Mouse (Mus musculus): Measurements from ENCODE around the gene Cadps. TPM values are rescaled to one million over a fixed set of nuclear protein-coding genes. Genes with fewer than 3 reads are reported as not detected.

Gene Cadps
- polyA plus RNA-seq, 1 experiment = 6.0 TPM

DNA sequence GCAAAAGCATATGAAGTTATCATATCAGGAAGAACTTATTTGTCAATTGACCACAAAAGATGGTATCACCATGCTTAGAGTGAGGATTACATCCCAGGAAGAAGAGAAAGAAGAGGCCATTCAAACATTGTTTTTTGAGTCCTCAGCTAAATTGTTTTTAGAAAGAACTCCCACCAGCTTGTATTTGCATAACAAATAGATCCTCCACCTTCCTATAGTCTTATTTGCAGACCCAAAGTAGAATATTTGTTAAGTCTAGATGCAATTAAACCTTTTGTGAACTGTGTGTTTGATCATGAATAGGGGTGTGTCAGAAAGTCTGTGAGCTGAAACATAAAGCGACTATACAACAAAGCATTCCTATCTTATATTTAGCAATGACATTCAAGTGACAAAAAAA lies 15.0 kb upstream of the Cadps start:
- Histone ChIP-seq H3K27me3 (ENCODE audit: control insufficient read depth, insufficient read depth, low read length) (no peaks in the 10 kb centered on the region), H3K27ac (ENCODE audit: control insufficient read depth, insufficient read depth, low read length) (no peak overlapping the region), H3K36me3 (ENCODE audit: control insufficient read depth, insufficient read depth, low read length) (no peaks in the 10 kb centered on the region), H3K4me3 (ENCODE audit: control insufficient read depth, insufficient read depth, low read length) (no peak overlapping the region), H3K4me1 (replicated peaks; ENCODE audit: control insufficient read depth, insufficient read depth, low read length) (no peaks in the 10 kb centered on the region)
- WGBS = 51% methylated on average over 1 of the region's 1 CpGs
- DNase-seq = no peak
- TF ChIP-seq POLR2A (IDR thresholded peaks at IDR 0.05; ENCODE audit: control insufficient read depth, extremely low read depth, insufficient read depth, low read length, poor library complexity) (no peak), CTCF (IDR thresholded peaks at IDR 0.05; ENCODE audit: borderline replicate concordance, control insufficient read depth, extremely low read depth, insufficient read depth, low read length, poor library complexity) (no peak)

GRCm38 (mm10) chr14:12823781-12824180 lies 902 bp upstream of the Cadps start:
- Histone ChIP-seq H3K27ac (ENCODE audit: control insufficient read depth, insufficient read depth, low read length) (no peak overlapping the region), H3K4me1 (replicated peaks; ENCODE audit: control insufficient read depth, insufficient read depth, low read length) (no peaks in the 10 kb centered on the region), H3K36me3 (ENCODE audit: control insufficient read depth, insufficient read depth, low read length) (no peaks in the 10 kb centered on the region), H3K4me3 (ENCODE audit: control insufficient read depth, insufficient read depth, low read length) (no peak overlapping the region), H3K27me3 (ENCODE audit: control insufficient read depth, insufficient read depth, low read length) (no peaks in the 10 kb centered on the region)
- no peak for DNase-seq
- WGBS = 16% methylated on average over 6 of the region's 6 CpGs
- TF ChIP-seq POLR2A (IDR thresholded peaks at IDR 0.05; ENCODE audit: control insufficient read depth, extremely low read depth, insufficient read depth, low read length, poor library complexity) (no peak), CTCF (IDR thresholded peaks at IDR 0.05; ENCODE audit: borderline replicate concordance, control insufficient read depth, extremely low read depth, insufficient read depth, low read length, poor library complexity) (no peak)

- TF ChIP-seq CTCF (IDR thresholded peaks at IDR 0.05; ENCODE audit: borderline replicate concordance, control insufficient read depth, extremely low read depth, insufficient read depth, low read length, poor library complexity) (no peak), POLR2A (IDR thresholded peaks at IDR 0.05; ENCODE audit: control insufficient read depth, extremely low read depth, insufficient read depth, low read length, poor library complexity) (no peak)
- H3K27me3 ChIP-seq (ENCODE audit: control insufficient read depth, insufficient read depth, low read length) = no peaks in the 10 kb centered on the region
- no peaks in the 10 kb centered on the region for H3K4me1 ChIP-seq (replicated peaks; ENCODE audit: control insufficient read depth, insufficient read depth, low read length)
- WGBS = 4% methylated on average over 57 of the region's 58 CpGs
- H3K4me3 ChIP-seq (ENCODE audit: control insufficient read depth, insufficient read depth, low read length) = no peak overlapping the region
- no peak overlapping the region for H3K27ac ChIP-seq (ENCODE audit: control insufficient read depth, insufficient read depth, low read length)
- H3K36me3 ChIP-seq (ENCODE audit: control insufficient read depth, insufficient read depth, low read length) = no peaks in the 10 kb centered on the region
- DNase-seq = peak; percentile 1
Measured at GRCm38 (mm10) chr14:12821831-12822490, 918 bp downstream of the Cadps start.

- TF ChIP-seq POLR2A (IDR thresholded peaks at IDR 0.05; ENCODE audit: control insufficient read depth, extremely low read depth, insufficient read depth, low read length, poor library complexity) (no peak), CTCF (IDR thresholded peaks at IDR 0.05; ENCODE audit: borderline replicate concordance, control insufficient read depth, extremely low read depth, insufficient read depth, low read length, poor library complexity) (no peak)
- no peaks in the 10 kb centered on the region for H3K4me1 ChIP-seq (replicated peaks; ENCODE audit: control insufficient read depth, insufficient read depth, low read length)
- WGBS = 9% methylated on average over 13 of the region's 13 CpGs
- DNase-seq = no peak
- no peak overlapping the region for H3K27ac ChIP-seq (ENCODE audit: control insufficient read depth, insufficient read depth, low read length)
- H3K4me3 ChIP-seq (ENCODE audit: control insufficient read depth, insufficient read depth, low read length) = no peak overlapping the region
- no peaks in the 10 kb centered on the region for H3K27me3 ChIP-seq (ENCODE audit: control insufficient read depth, insufficient read depth, low read length)
- no peaks in the 10 kb centered on the region for H3K36me3 ChIP-seq (ENCODE audit: control insufficient read depth, insufficient read depth, low read length)
Measured at GRCm38 (mm10) chr14:12821156-12821813, 1.6 kb downstream of the Cadps start.

- WGBS = 88% methylated on average over 1 of the region's 1 CpGs
Measured at GRCm38 (mm10) chr14:12820149-12820548, 2.7 kb downstream of the Cadps start.

GRCm38 (mm10) chr14:12818442-12818841 lies 4.4 kb downstream of the Cadps start:
- no peak for DNase-seq
- 90% methylated on average over 1 of the region's 1 CpGs for WGBS

More at GRCm38 (mm10) chr14:12820149-12820548, 2.7 kb downstream of the Cadps start:
- no peak overlapping the region for H3K4me3 ChIP-seq (ENCODE audit: control insufficient read depth, insufficient read depth, low read length)
- H3K27me3 ChIP-seq (ENCODE audit: control insufficient read depth, insufficient read depth, low read length) = no peaks in the 10 kb centered on the region
- H3K27ac ChIP-seq (ENCODE audit: control insufficient read depth, insufficient read depth, low read length) = no peak overlapping the region
- H3K4me1 ChIP-seq (replicated peaks; ENCODE audit: control insufficient read depth, insufficient read depth, low read length) = no peaks in the 10 kb centered on the region
- TF ChIP-seq CTCF (IDR thresholded peaks at IDR 0.05; ENCODE audit: borderline replicate concordance, control insufficient read depth, extremely low read depth, insufficient read depth, low read length, poor library complexity) (no peak), POLR2A (IDR thresholded peaks at IDR 0.05; ENCODE audit: control insufficient read depth, extremely low read depth, insufficient read depth, low read length, poor library complexity) (no peak)
- H3K36me3 ChIP-seq (ENCODE audit: control insufficient read depth, insufficient read depth, low read length) = no peaks in the 10 kb centered on the region
- DNase-seq = no peak

More at GRCm38 (mm10) chr14:12818442-12818841, 4.4 kb downstream of the Cadps start:
- Histone ChIP-seq H3K27ac (ENCODE audit: control insufficient read depth, insufficient read depth, low read length) (no peak overlapping the region), H3K4me1 (replicated peaks; ENCODE audit: control insufficient read depth, insufficient read depth, low read length) (no peaks in the 10 kb centered on the region), H3K27me3 (ENCODE audit: control insufficient read depth, insufficient read depth, low read length) (no peaks in the 10 kb centered on the region), H3K4me3 (ENCODE audit: control insufficient read depth, insufficient read depth, low read length) (no peak overlapping the region), H3K36me3 (ENCODE audit: control insufficient read depth, insufficient read depth, low read length) (no peaks in the 10 kb centered on the region)
- TF ChIP-seq POLR2A (IDR thresholded peaks at IDR 0.05; ENCODE audit: control insufficient read depth, extremely low read depth, insufficient read depth, low read length, poor library complexity) (no peak), CTCF (IDR thresholded peaks at IDR 0.05; ENCODE audit: borderline replicate concordance, control insufficient read depth, extremely low read depth, insufficient read depth, low read length, poor library complexity) (no peak)
